Mouse (Mus musculus): ENCODE results near the gene Wdr91. TPM values are rescaled to one million over a fixed set of nuclear protein-coding genes. Genes with fewer than 3 reads are reported as not detected.
A peak's percentile ranks its signal among the peaks of the same experiment; 100 is the strongest.

The Wdr91 gene
- polyA plus RNA-seq, 1 experiment, result 12.9 TPM

- Histone ChIP-seq H3K4me3 (no peak overlapping the region), H3K79me2 (ENCODE audit: control insufficient read depth, insufficient read depth) (no peaks in the 10 kb centered on the region), H3K4me2 (ENCODE audit: low read depth) (no peak overlapping the region), H3K36me3 (ENCODE audit: control insufficient read depth, insufficient read depth) (peaks cover 3% of the 10 kb centered on the region), H3ac (ENCODE audit: control insufficient read depth, insufficient read length) (no peak overlapping the region), H3K27me3 (ENCODE audit: control insufficient read depth, insufficient read depth, insufficient read length) (no peaks in the 10 kb centered on the region)
- TF ChIP-seq E2F4 (IDR thresholded peaks at IDR 0.05; ENCODE audit: insufficient read depth) (no peak), MYOD1 (IDR thresholded peaks at IDR 0.05; ENCODE audit: control insufficient read depth in 1 of 3, insufficient read length in 2 of 3, low read depth in 2 of 3) (peak in 1 of 3 experiments; percentile 35)
Measured at GRCm38 (mm10) chr6:34887131-34887850, 23.4 kb downstream of the Wdr91 start.

GRCm38 (mm10) chr6:34884724-34885123 lies 26.0 kb downstream of the Wdr91 start:
- Histone ChIP-seq H3K27me3 (ENCODE audit: control insufficient read depth, insufficient read depth, insufficient read length) (no peaks in the 10 kb centered on the region), H3K79me2 (ENCODE audit: control insufficient read depth, insufficient read depth) (no peaks in the 10 kb centered on the region), H3K4me2 (ENCODE audit: low read depth) (no peak overlapping the region), H3ac (ENCODE audit: control insufficient read depth, insufficient read length) (no peak overlapping the region), H3K4me3 (no peak overlapping the region), H3K36me3 (ENCODE audit: control insufficient read depth, insufficient read depth) (peaks cover 3% of the 10 kb centered on the region)
- TF ChIP-seq POLR2AphosphoS2 (IDR thresholded peaks at IDR 0.05; ENCODE audit: insufficient read length, low read depth), result no peak
- TF ChIP-seq MAX (IDR thresholded peaks at IDR 0.05; ENCODE audit: low read depth), result no peak
- no peak for TF ChIP-seq POLR2A (IDR thresholded peaks at IDR 0.05; ENCODE audit: insufficient read length, low read depth)
- no peak for TF ChIP-seq REST (IDR thresholded peaks at IDR 0.05; ENCODE audit: insufficient read depth, insufficient read length)
- TF ChIP-seq USF1 (IDR thresholded peaks at IDR 0.05; ENCODE audit: low read depth), result no peak
- TF ChIP-seq TCF3 (IDR thresholded peaks at IDR 0.05; ENCODE audit: insufficient read length, low read depth), result no peak
- TF ChIP-seq TCF12 (IDR thresholded peaks at IDR 0.05; ENCODE audit: insufficient read depth, poor library complexity, severe bottlenecking), result no peak
- TF ChIP-seq MYOD1 (IDR thresholded peaks at IDR 0.05; ENCODE audit: control insufficient read depth in 1 of 3, insufficient read length in 2 of 3, low read depth in 2 of 3), result no peak
- no peak for TF ChIP-seq E2F4 (IDR thresholded peaks at IDR 0.05; ENCODE audit: insufficient read depth)
- TF ChIP-seq SRF (IDR thresholded peaks at IDR 0.05; ENCODE audit: control insufficient read depth, insufficient read length, low read depth), result no peak
- no peak for TF ChIP-seq CEBPB (IDR thresholded peaks at IDR 0.05; ENCODE audit: insufficient read depth, poor library complexity, severe bottlenecking)
- no peak for TF ChIP-seq MYOG (IDR thresholded peaks at IDR 0.05; ENCODE audit: control insufficient read depth in 1 of 3, insufficient read depth in 1 of 3, insufficient read length in 2 of 3, low read depth in 2 of 3)

- no peak overlapping the region for H3ac ChIP-seq (ENCODE audit: control insufficient read depth, insufficient read length)
- TF ChIP-seq SRF (IDR thresholded peaks at IDR 0.05; ENCODE audit: control insufficient read depth, insufficient read length, low read depth) (no peak), USF1 (IDR thresholded peaks at IDR 0.05; ENCODE audit: low read depth) (no peak), E2F4 (IDR thresholded peaks at IDR 0.05; ENCODE audit: insufficient read depth) (no peak), TCF3 (IDR thresholded peaks at IDR 0.05; ENCODE audit: insufficient read length, low read depth) (no peak), CEBPB (IDR thresholded peaks at IDR 0.05; ENCODE audit: insufficient read depth, poor library complexity, severe bottlenecking) (no peak), MYOD1 (IDR thresholded peaks at IDR 0.05; ENCODE audit: control insufficient read depth in 1 of 3, insufficient read length in 2 of 3, low read depth in 2 of 3) (no peak), MAX (IDR thresholded peaks at IDR 0.05; ENCODE audit: low read depth) (no peak), POLR2AphosphoS2 (IDR thresholded peaks at IDR 0.05; ENCODE audit: insufficient read length, low read depth) (no peak), REST (IDR thresholded peaks at IDR 0.05; ENCODE audit: insufficient read depth, insufficient read length) (no peak)
- H3K4me2 ChIP-seq (ENCODE audit: low read depth), result no peak overlapping the region
- H3K79me2 ChIP-seq (ENCODE audit: control insufficient read depth, insufficient read depth), result peaks cover 15% of the 10 kb centered on the region
- no peak overlapping the region for H3K4me3 ChIP-seq
- peaks cover 4% of the 10 kb centered on the region for H3K36me3 ChIP-seq (ENCODE audit: control insufficient read depth, insufficient read depth)
- no peaks in the 10 kb centered on the region for H3K27me3 ChIP-seq (ENCODE audit: control insufficient read depth, insufficient read depth, insufficient read length)
Measured at GRCm38 (mm10) chr6:34879911-34880475, 30.7 kb downstream of the Wdr91 start.

- Histone ChIP-seq H3ac (ENCODE audit: control insufficient read depth, insufficient read length) (no peak overlapping the region), H3K27me3 (ENCODE audit: control insufficient read depth, insufficient read depth, insufficient read length) (no peaks in the 10 kb centered on the region), H3K79me2 (ENCODE audit: control insufficient read depth, insufficient read depth) (peaks cover 15% of the 10 kb centered on the region), H3K4me2 (ENCODE audit: low read depth) (no peak overlapping the region), H3K36me3 (ENCODE audit: control insufficient read depth, insufficient read depth) (peaks cover 4% of the 10 kb centered on the region), H3K4me3 (no peak overlapping the region)
- TF ChIP-seq POLR2A (IDR thresholded peaks at IDR 0.05; ENCODE audit: insufficient read length, low read depth), result no peak
- TF ChIP-seq TCF3 (IDR thresholded peaks at IDR 0.05; ENCODE audit: insufficient read length, low read depth), result no peak
- TF ChIP-seq MAX (IDR thresholded peaks at IDR 0.05; ENCODE audit: low read depth), result no peak
- TF ChIP-seq E2F4 (IDR thresholded peaks at IDR 0.05; ENCODE audit: insufficient read depth), result no peak
- TF ChIP-seq MYOD1 (IDR thresholded peaks at IDR 0.05; ENCODE audit: control insufficient read depth in 1 of 3, insufficient read length in 2 of 3, low read depth in 2 of 3), result no peak
Measured at GRCm38 (mm10) chr6:34879101-34879740, 31.5 kb downstream of the Wdr91 start.

Data from myocyte (in vitro differentiated cells).